Mouse (Mus musculus) ES-Bruce4 (cell line): Measurements from ENCODE around the gene Mcur1.

Experiments
- CTCF ChIP-seq: IDR thresholded peaks from one replicate; pipeline ENCODE4 v1.8.1; 2011; ENCODE audit warnings: low read depth, low read length
- EP300 ChIP-seq: IDR thresholded peaks from 2 replicates; pipeline ENCODE4 v1.6.1; 2011; ENCODE audit warnings: low read depth, low read length; ENCODE audit not compliant: insufficient read depth
- POLR2A ChIP-seq: IDR thresholded peaks from one replicate; pipeline ENCODE4 v1.8.1; 2011; ENCODE audit warnings: low read length; ENCODE audit not compliant: insufficient read depth

DNA sequence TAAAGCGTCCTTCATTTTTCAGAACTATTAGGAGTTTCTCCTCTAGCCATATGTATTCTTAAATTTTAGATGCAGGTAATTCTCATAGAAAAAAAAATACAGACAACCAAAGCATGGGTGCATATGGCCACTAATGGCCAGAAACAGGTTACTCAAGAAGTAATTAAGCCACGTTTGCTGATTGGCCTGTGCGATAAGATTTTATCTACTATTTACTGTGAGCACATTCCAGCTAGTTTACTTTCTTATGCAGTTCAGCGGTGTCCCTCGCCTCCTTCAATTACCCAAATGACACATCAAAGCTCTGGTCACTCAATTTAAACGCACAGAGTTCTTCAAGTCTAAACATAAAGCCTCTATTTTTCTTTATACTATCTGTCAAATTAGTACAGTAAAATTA is 1.0 kb downstream of the Mcur1 start:
- TF ChIP-seq POLR2A (no peak), CTCF (no peak), EP300 (no peak)
